Mouse (Mus musculus) urinary bladder, postnatal 36 days (tissue): Measurements from ENCODE around the gene Tmem97.

Experiments used
- DNase-seq, 2 experiments: peaks; one replicate each; pipeline ENCODE4 v3.0.0; 2022; ENCODE audit warnings: low spot score in 2 of 2, mixed read lengths in 1 of 2

Gene Tmem97

GRCm38 (mm10) chr11:78513106-78513790 is 37.3 kb downstream of the Tmem97 start:
- no peak for DNase-seq

- DNase-seq, result peak; percentile 83 to 90
Observed at GRCm38 (mm10) chr11:78512025-78512957, 38.3 kb downstream of the Tmem97 start, which contains the start of the genes Tmem199 and Poldip2. Gene Tmem199, minus strand, starts transcription at chr11:78512172. Gene Poldip2, plus strand, starts transcription at chr11:78512193.

- DNase-seq, result no peak
Observed at GRCm38 (mm10) chr11:78509148-78509547, 41.4 kb downstream of the Tmem97 start.

- no peak for DNase-seq
Observed at GRCm38 (mm10) chr11:78505430-78505829, 45.1 kb downstream of the Tmem97 start.

GRCm38 (mm10) chr11:78502909-78503650 is 47.5 kb downstream of the Tmem97 start, which contains the start of gene Sebox:
Gene Sebox, plus strand, starts transcription at chr11:78503447.
- DNase-seq, result no peak

- DNase-seq, result no peak
Observed at GRCm38 (mm10) chr11:78501529-78501928, 49.0 kb downstream of the Tmem97 start.

GRCm38 (mm10) chr11:78500623-78501202 is 49.9 kb downstream of the Tmem97 start:
- DNase-seq, result no peak

- no peak for DNase-seq
Observed at GRCm38 (mm10) chr11:78499543-78499942, 51.0 kb downstream of the Tmem97 start.

- no peak for DNase-seq
Observed at GRCm38 (mm10) chr11:78499004-78499403, 51.6 kb downstream of the Tmem97 start, which contains the start of gene Vtn. Gene Vtn, plus strand, starts transcription at chr11:78499091.

GRCm38 (mm10) chr11:78497544-78498522 is 52.7 kb downstream of the Tmem97 start, which contains the start of gene Sarm1:
Gene Sarm1, minus strand, starts transcription at chr11:78497754.
- peak; percentile 77 to 91 for DNase-seq

GRCm38 (mm10) chr11:78497071-78497541 is 53.5 kb downstream of the Tmem97 start:
- DNase-seq, result no peak

- no peak for DNase-seq
Observed at GRCm38 (mm10) chr11:78495904-78496303, 54.7 kb downstream of the Tmem97 start.
